Mouse (Mus musculus) megakaryocyte, embryonic 14.5 days (primary cell): ENCODE results near the gene Vps13d.

Experiments
- FLI1 ChIP-seq: IDR thresholded peaks from 2 replicates; pipeline ENCODE4 v1.6.1; 2012; ENCODE audit warnings: low read length, inconsistent platforms, mixed read lengths
- GATA1 ChIP-seq: IDR thresholded peaks from 3 replicates; pipeline ENCODE4 v1.6.1; 2012; ENCODE audit warnings: mixed read lengths, low read length, inconsistent platforms, borderline replicate concordance

GRCm38 (mm10) chr4:145033392-145033791, 161.4 kb downstream of the Vps13d start:
- TF ChIP-seq GATA1 (peak; percentile 28; the same call in 1 of the 3 replicates), FLI1 (no peak)
